ENCODE assay signal across 20 mouse cellular contexts in the genomic region with DNA sequence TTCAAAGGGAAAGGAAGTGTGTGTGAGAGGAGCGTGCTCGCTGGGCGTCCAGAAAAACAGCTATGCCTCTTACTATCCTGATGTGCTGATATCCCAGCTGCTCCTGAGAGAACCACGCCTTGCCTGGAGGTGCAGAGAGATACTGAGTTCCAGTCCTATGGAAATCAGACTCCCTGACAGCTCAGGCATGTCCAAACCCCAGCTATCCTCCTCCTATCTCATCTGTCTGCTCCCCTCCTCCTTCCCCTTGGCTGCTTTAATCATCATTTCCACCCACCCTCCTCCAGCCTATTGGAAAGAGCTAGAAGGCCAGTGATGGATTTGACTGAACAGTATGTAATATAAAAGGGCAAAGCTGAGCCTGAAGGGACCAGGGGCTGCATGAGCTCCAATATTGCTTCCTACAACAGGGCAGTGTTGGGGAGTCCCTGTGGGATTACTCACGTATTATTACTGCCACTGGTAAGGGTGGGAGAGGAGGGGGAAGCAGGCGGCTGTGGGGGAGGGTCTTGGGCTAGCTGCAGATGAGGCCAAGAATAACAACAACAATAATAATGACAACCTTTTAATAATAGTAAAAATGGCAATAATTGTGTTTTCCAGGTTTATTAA. TPM values are rescaled to one million over a fixed set of nuclear protein-coding genes. Genes with fewer than 3 reads are reported as not detected.
A peak's percentile ranks its signal among the peaks of the same experiment; 100 is the strongest.
DNase-seq lines count a peak whose midpoint lies in the region; ATAC-seq and TF ChIP-seq lines count a peak whose summit lies in the region.
"Had no signal": no experiment of that assay in that cellular context is flagged by ENCODE, and none has a peak within 500 bp of the region (broad histone marks: within the 10 kb centered on the region; RNA-seq: fewer than 3 reads in every experiment).

No protein-coding gene starts in this region.

- H3K4me2 ChIP-seq in kidney, postnatal 0 days (ENCODE audit: low read length), result no peak overlapping the region
- H3K4me2 ChIP-seq in hindbrain, embryonic 14.5 days (replicated peaks), result no peak overlapping the region
- H3K4me2 ChIP-seq in neural tube, embryonic 12.5 days (replicated peaks), result no peak overlapping the region
- H3K4me2 ChIP-seq: forebrain, embryonic 15.5 days; heart, embryonic 15.5 days; liver, embryonic 13.5 days; lung, embryonic 15.5 days had no signal

- H3K27me3 ChIP-seq in kidney, postnatal 0 days (ENCODE audit: insufficient read depth, low read length), result no peaks in the 10 kb centered on the region
- peaks cover 19% of the 10 kb centered on the region for H3K27me3 ChIP-seq in hindbrain, embryonic 10.5 days (ENCODE audit: insufficient read depth, poor library complexity, severe bottlenecking)
- H3K27me3 ChIP-seq in hindbrain, embryonic 14.5 days (ENCODE audit: control insufficient read depth, insufficient read depth, low read length), result no peaks in the 10 kb centered on the region
- no peaks in the 10 kb centered on the region for H3K27me3 ChIP-seq in neural tube, embryonic 12.5 days (replicated peaks)
- H3K27me3 ChIP-seq: forebrain, embryonic 15.5 days; heart, embryonic 15.5 days; liver, embryonic 13.5 days; lung, embryonic 15.5 days had no signal

- 33% methylated on average over 6 of the region's 6 CpGs for WGBS in kidney, postnatal 0 days
- 27% methylated on average over 6 of the region's 6 CpGs for WGBS in hindbrain, embryonic 10.5 days
- 16% methylated on average over 6 of the region's 6 CpGs for WGBS in hindbrain, embryonic 14.5 days
- 52% methylated on average over 6 of the region's 6 CpGs for WGBS in neural tube, embryonic 12.5 days

- no peak for TF ChIP-seq CTCF in kidney, postnatal 0 days (IDR thresholded peaks at IDR 0.05; ENCODE audit: low read depth)

- no peaks in the 10 kb centered on the region for H3K4me1 ChIP-seq in kidney, postnatal 0 days (replicated peaks; ENCODE audit: insufficient read depth, low read length)
- peaks cover 18% of the 10 kb centered on the region for H3K4me1 ChIP-seq in hindbrain, embryonic 10.5 days (replicated peaks)
- peaks cover 14% of the 10 kb centered on the region for H3K4me1 ChIP-seq in hindbrain, embryonic 14.5 days (replicated peaks; ENCODE audit: control insufficient read depth, insufficient read depth, low read length)
- H3K4me1 ChIP-seq in neural tube, embryonic 12.5 days, result peaks cover 9% of the 10 kb centered on the region; the same call in 1 of the 2 replicates
- H3K4me1 ChIP-seq: forebrain, embryonic 15.5 days; heart, embryonic 15.5 days; liver, embryonic 13.5 days; lung, embryonic 15.5 days had no signal

- H3K4me3 ChIP-seq in kidney, postnatal 0 days (replicated peaks; ENCODE audit: low read depth, low read length), result no peak overlapping the region
- H3K4me3 ChIP-seq in hindbrain, embryonic 10.5 days, result no peak overlapping the region
- no peak overlapping the region for H3K4me3 ChIP-seq in hindbrain, embryonic 14.5 days (replicated peaks; ENCODE audit: low read length)
- no peak overlapping the region for H3K4me3 ChIP-seq in neural tube, embryonic 12.5 days
- H3K4me3 ChIP-seq: forebrain, embryonic 15.5 days; heart, embryonic 15.5 days; left cerebral cortex, adult 2 months; liver, embryonic 13.5 days; lung, embryonic 15.5 days had no signal

- H3K9me3 ChIP-seq in kidney, postnatal 0 days (replicated peaks; ENCODE audit: low read length), result no peaks in the 10 kb centered on the region
- no peaks in the 10 kb centered on the region for H3K9me3 ChIP-seq in hindbrain, embryonic 10.5 days
- H3K9me3 ChIP-seq in hindbrain, embryonic 14.5 days (ENCODE audit: control insufficient read depth, low read length), result no peaks in the 10 kb centered on the region
- H3K9me3 ChIP-seq in neural tube, embryonic 12.5 days, result no peaks in the 10 kb centered on the region
- H3K9me3 ChIP-seq: forebrain, embryonic 15.5 days; heart, embryonic 15.5 days; liver, embryonic 13.5 days; lung, embryonic 15.5 days had no signal

- H3K9ac ChIP-seq in kidney, postnatal 0 days (ENCODE audit: low read depth, low read length), result no peak overlapping the region
- no peak overlapping the region for H3K9ac ChIP-seq in hindbrain, embryonic 14.5 days
- no peak overlapping the region for H3K9ac ChIP-seq in neural tube, embryonic 12.5 days
- H3K9ac ChIP-seq: forebrain, embryonic 15.5 days; heart, embryonic 15.5 days; liver, embryonic 13.5 days; lung, embryonic 15.5 days had no signal

- no peak overlapping the region for H3K27ac ChIP-seq in kidney, postnatal 0 days
- H3K27ac ChIP-seq in hindbrain, embryonic 10.5 days, result peak overlapping the region; percentile 40; the same call in 1 of the 2 replicates
- H3K27ac ChIP-seq in hindbrain, embryonic 14.5 days, result no peak overlapping the region
- H3K27ac ChIP-seq in neural tube, embryonic 12.5 days, result no peak overlapping the region
- H3K27ac ChIP-seq: forebrain, embryonic 15.5 days; heart, embryonic 15.5 days; left cerebral cortex, adult 2 months; liver, embryonic 13.5 days; lung, embryonic 15.5 days had no signal

- DNase-seq in kidney, postnatal 0 days (ENCODE audit: low spot score), result peak; percentile 25
- DNase-seq in kidney, postnatal 4 days, result no peak
- DNase-seq in hindbrain, embryonic 10.5 days (ENCODE audit: low spot score), result no peak
- no peak for DNase-seq in hindbrain, embryonic 14.5 days (ENCODE audit: low spot score)
- no peak for DNase-seq in gastrocnemius, postnatal 36 days
- DNase-seq: cerebellum, adult 11 months; cerebellum, postnatal 14 days; embryo, embryonic 11 days; kidney, adult 2 months; liver, embryonic 13.5 days; right cerebral cortex, postnatal 25 days; thymus, postnatal 25 days had no signal

- intact Hi-C loops in gastrocnemius, postnatal 36 days (cut with DNase I), result no loop called here

- no peaks in the 10 kb centered on the region for H3K36me3 ChIP-seq in kidney, postnatal 0 days (ENCODE audit: insufficient read depth, low read length)
- H3K36me3 ChIP-seq in hindbrain, embryonic 10.5 days, result no peaks in the 10 kb centered on the region
- H3K36me3 ChIP-seq in hindbrain, embryonic 14.5 days (replicated peaks; ENCODE audit: control insufficient read depth, insufficient read depth), result no peaks in the 10 kb centered on the region
- H3K36me3 ChIP-seq in neural tube, embryonic 12.5 days, result no peaks in the 10 kb centered on the region
- H3K36me3 ChIP-seq: forebrain, embryonic 15.5 days; heart, embryonic 15.5 days; liver, embryonic 13.5 days; lung, embryonic 15.5 days had no signal

- no peak for ATAC-seq in kidney, postnatal 0 days (replicated peaks; ENCODE audit: low FRiP score, low read depth)
- peak; percentile 80 for ATAC-seq in hindbrain, embryonic 14.5 days (ENCODE audit: low FRiP score)
- peak; percentile 76 for ATAC-seq in neural tube, embryonic 12.5 days (ENCODE audit: low FRiP score, low read depth)
- ATAC-seq in cerebellum, adult (ENCODE audit: insufficient number of reproducible peaks, low FRiP score, low TSS enrichment), result no peak
- ATAC-seq: forebrain, embryonic 15.5 days had no signal

RNA-seq across cellular contexts. Expression of gene Lmx1a, which starts 26.8 kb away (rescaled TPM):
- polyA plus RNA-seq in kidney, postnatal 0 days (2015; fragmentation: Nextera tagmentation; extraction: Ambion mirVana), result 0.04 TPM in 1 of 2 replicates, not detected in the other
- 11.5 and 16.9 TPM in 2 replicates for polyA plus RNA-seq in hindbrain, embryonic 10.5 days (2016; fragmentation: Nextera tagmentation; extraction: Ambion mirVana)
- 3.3 and 4.7 TPM in 2 replicates for polyA plus RNA-seq in hindbrain, embryonic 14.5 days (2014; fragmentation: Nextera tagmentation; extraction: Ambion mirVana)
- polyA plus RNA-seq in neural tube, embryonic 12.5 days (2016; fragmentation: Nextera tagmentation; extraction: Ambion mirVana), result 2.1 and 2.3 TPM in 2 replicates
- total RNA-seq in gastrocnemius, postnatal 36 days (2021), result under 1 TPM; 0.25 to 0.28 TPM
- total RNA-seq: hematopoietic stem cell, adult 5-6 weeks; left cerebral cortex, adult 2 months; megakaryocyte progenitor cell, adult 5-6 weeks had no signal
- polyA plus RNA-seq: lung, embryonic 15.5 days had no signal

Comparison
In these comparisons a context has a peak if more than half of its experiments do, and no peak if none do; other contexts are left out.
1. ATAC-seq: peak in hindbrain, embryonic 14.5 days (single experiment) and neural tube, embryonic 12.5 days (single experiment); none in kidney, postnatal 0 days (single experiment) and cerebellum, adult (single experiment).